17 mouse cellular contexts compared by ENCODE assay signal in the genomic region with DNA sequence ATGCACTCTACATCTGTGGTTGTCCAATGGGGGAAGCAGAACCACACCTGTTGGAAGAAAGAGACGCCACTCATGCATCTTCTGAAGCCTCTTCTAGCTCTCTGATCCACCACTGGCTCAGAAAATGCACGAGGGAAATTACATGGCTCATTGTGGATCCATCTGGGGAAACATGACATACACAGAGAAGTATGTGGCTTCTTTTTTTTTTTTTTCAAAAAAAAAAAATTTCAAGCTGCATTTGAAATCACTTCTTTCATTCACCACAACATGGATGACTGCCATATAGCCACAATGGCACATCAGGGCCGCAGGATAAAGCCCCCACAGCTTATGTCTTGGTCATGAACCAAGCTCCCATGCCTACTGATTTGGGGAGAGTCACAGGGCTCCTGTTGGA. TPM values are rescaled to one million over a fixed set of nuclear protein-coding genes. Genes with fewer than 3 reads are reported as not detected.
"Had no signal": no experiment of that assay in that cellular context is flagged by ENCODE, and none has a peak within 500 bp of the region (broad histone marks: within the 10 kb centered on the region; RNA-seq: fewer than 3 reads in every experiment).

No protein-coding gene starts in this region.

- H3K9ac ChIP-seq: kidney, embryonic 15.5 days; liver, embryonic 13.5 days; midbrain, embryonic 12.5 days; midbrain, embryonic 15.5 days; neural tube, embryonic 13.5 days; stomach, embryonic 15.5 days had no signal

- H3K27me3 ChIP-seq: kidney, embryonic 15.5 days; liver, embryonic 13.5 days; midbrain, embryonic 15.5 days; stomach, embryonic 15.5 days had no signal

- H3K4me3 ChIP-seq: kidney, embryonic 15.5 days; left cerebral cortex, adult 2 months; liver, embryonic 13.5 days; midbrain, embryonic 12.5 days; midbrain, embryonic 15.5 days; neural tube, embryonic 13.5 days; stomach, embryonic 15.5 days had no signal

- H3K4me1 ChIP-seq: liver, embryonic 13.5 days; midbrain, embryonic 12.5 days; midbrain, embryonic 15.5 days had no signal

- DNase-seq: kidney, postnatal 10 days; kidney, postnatal 36 days; layer of hippocampus, postnatal 36 days; liver, embryonic 13.5 days; lung, adult 2 months; lung, postnatal 14 days; retina, postnatal 1 day; right cerebral cortex, postnatal 25 days; spleen, adult 18-20 months; thymus, postnatal 25 days had no signal

- H3K4me2 ChIP-seq: kidney, embryonic 15.5 days; liver, embryonic 13.5 days; midbrain, embryonic 12.5 days; midbrain, embryonic 15.5 days; neural tube, embryonic 13.5 days; stomach, embryonic 15.5 days had no signal

- ATAC-seq: midbrain, embryonic 15.5 days had no signal

- H3K27ac ChIP-seq: kidney, embryonic 15.5 days; left cerebral cortex, adult 2 months; liver, embryonic 13.5 days; macrophage; midbrain, embryonic 12.5 days; midbrain, embryonic 15.5 days; neural tube, embryonic 13.5 days; stomach, embryonic 15.5 days had no signal

- H3K9me3 ChIP-seq: kidney, embryonic 15.5 days; liver, embryonic 13.5 days; midbrain, embryonic 12.5 days; midbrain, embryonic 15.5 days; neural tube, embryonic 13.5 days; stomach, embryonic 15.5 days had no signal

- H3K36me3 ChIP-seq: kidney, embryonic 15.5 days; liver, embryonic 13.5 days; midbrain, embryonic 12.5 days; midbrain, embryonic 15.5 days; neural tube, embryonic 13.5 days; stomach, embryonic 15.5 days had no signal

RNA-seq across cellular contexts. Expression of gene Thsd4, which starts 6.4 kb away (rescaled TPM):
- polyA plus RNA-seq: macrophage had no signal
